Mouse (Mus musculus) megakaryocyte, embryonic 14.5 days (primary cell): Measurements from ENCODE around the gene Dscam.

ENCODE experiments used
- FLI1 ChIP-seq: IDR thresholded peaks from 2 replicates; pipeline ENCODE4 v1.6.1; 2012; ENCODE audit warnings: low read length, inconsistent platforms, mixed read lengths
- GATA1 ChIP-seq: IDR thresholded peaks from 3 replicates; pipeline ENCODE4 v1.6.1; 2012; ENCODE audit warnings: mixed read lengths, low read length, inconsistent platforms, borderline replicate concordance

DNA sequence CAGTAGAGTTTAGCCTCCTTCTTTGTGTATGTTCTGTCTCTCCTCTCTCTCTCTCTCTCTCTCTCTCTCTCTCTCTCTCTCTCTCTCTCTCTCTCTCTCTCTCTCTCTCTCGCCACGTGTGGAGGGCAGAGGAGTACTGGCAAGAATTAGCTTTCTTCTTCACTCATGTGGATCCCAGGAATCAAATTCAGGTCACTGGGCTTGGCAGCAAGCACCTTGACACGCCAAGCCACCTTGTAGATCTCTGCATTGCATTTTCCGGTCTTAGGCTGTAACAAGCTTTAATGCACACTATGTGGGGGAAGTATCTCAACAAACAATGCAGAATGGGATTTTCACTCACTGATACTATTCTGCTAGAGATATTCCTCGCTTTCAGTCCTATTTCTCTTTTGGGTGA lies 449.9 kb downstream of the Dscam start:
- TF ChIP-seq GATA1 (no peak), FLI1 (no peak)
